Mouse (Mus musculus) liver, embryonic 16.5 days (tissue): ENCODE measurements around the gene Rev1. TPM values are rescaled to one million over a fixed set of nuclear protein-coding genes. Genes with fewer than 3 reads are reported as not detected.
A peak's percentile ranks its signal among the peaks of the same experiment; 100 is the strongest.

Experiments
- ATAC-seq: fragments of 200-750 bp; cut with Nextera tagmentation; 2 replicates; pipeline ENCODE4 v1.8.0; 2017; ENCODE audit warnings: low read depth, mild to moderate bottlenecking, moderate number of reproducible peaks, moderate library complexity
- H3K27ac ChIP-seq: fragments of 300-500 bp; sonication (generic); 2 replicates; pipeline ENCODE4 v1.5.1; 2014; ENCODE audit warnings: mild to moderate bottlenecking, low read length
- H3K27me3 ChIP-seq: fragments of 300-500 bp; sonication (generic); 2 replicates; pipeline ENCODE4 v1.6.1; 2014; ENCODE audit warnings: low read depth, low read length, mixed read lengths; ENCODE audit not compliant: control insufficient read depth, insufficient read depth
- H3K36me3 ChIP-seq: fragments of 300-500 bp; sonication (generic); 2 replicates; pipeline ENCODE4 v1.6.1; 2014; ENCODE audit warnings: mild to moderate bottlenecking; ENCODE audit not compliant: control insufficient read depth, insufficient read depth
- H3K4me1 ChIP-seq: fragments of 300-500 bp; sonication (generic); 2 replicates; pipeline ENCODE4 v1.6.1; 2014; ENCODE audit warnings: low read depth, low read length, mixed read lengths; ENCODE audit not compliant: control insufficient read depth
- H3K4me2 ChIP-seq: fragments of 300-500 bp; sonication (generic); 2 replicates; pipeline ENCODE4 v1.6.1; 2014; ENCODE audit warnings: low read depth, low read length, mixed read lengths
- H3K4me3 ChIP-seq: fragments of 300-500 bp; sonication (generic); 2 replicates; pipeline ENCODE4 v1.5.1; 2014; ENCODE audit warnings: low read depth, mild to moderate bottlenecking, low read length
- H3K9ac ChIP-seq: fragments of 300-500 bp; sonication (generic); 2 replicates; pipeline ENCODE4 v1.6.1; 2014; ENCODE audit warnings: low read depth, low read length
- H3K9me3 ChIP-seq: fragments of 300-500 bp; sonication (generic); replicated peaks from 2 replicates; pipeline ENCODE4 v1.6.1; 2016; ENCODE audit warnings: low read length; ENCODE audit not compliant: control insufficient read depth
- WGBS: fragments of 180-500 bp; shearing (Covaris S2); extraction: QIAGEN DNeasy Blood & Tissue Kit; methylation state at CpG from one replicate; pipeline ENCODE4 v1.1.7; 2014; ENCODE audit not compliant: insufficient replicate concordance; 5-methylcytosine and 5-hydroxymethylcytosine counted together
- polyA plus RNA-seq: library from polyadenylated mRNA; unstranded; fragments of >200 nt; fragmentation: Nextera tagmentation; extraction: Ambion mirVana; gene quantifications from 2 replicates; pipeline ENCODE4 v1.2.1, GENCODE M21; 2015

Gene Rev1
- polyA plus RNA-seq, 1 experiment from 2014 or later, result 13.0 TPM

DNA sequence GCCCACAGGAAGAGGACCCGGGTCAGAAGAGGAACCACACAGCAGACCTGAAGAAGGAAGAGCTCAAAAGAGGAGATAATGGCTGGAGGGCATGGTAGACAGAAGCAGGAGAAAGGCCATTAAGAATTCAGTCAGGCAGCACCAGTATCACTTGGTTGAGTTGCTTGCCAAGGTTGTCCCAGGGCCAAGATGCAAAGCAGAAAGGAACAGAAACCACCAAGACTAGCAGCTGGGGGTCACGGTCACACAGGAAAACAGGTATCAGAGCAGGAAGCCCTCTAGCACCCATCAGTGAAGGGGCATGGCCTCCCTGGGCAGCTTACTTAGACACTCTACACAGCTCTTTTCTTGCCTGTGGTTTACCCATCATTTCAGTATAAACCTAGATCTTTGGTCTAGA is 9.8 kb upstream of the Rev1 start:
- no peaks in the 10 kb centered on the region for H3K36me3 ChIP-seq
- no peaks in the 10 kb centered on the region for H3K4me1 ChIP-seq
- no peak overlapping the region for H3K4me3 ChIP-seq
- H3K27me3 ChIP-seq, result no peaks in the 10 kb centered on the region; the same call in 1 of the 2 replicates
- ATAC-seq, result no peak
- no peak overlapping the region for H3K27ac ChIP-seq
- no peak overlapping the region for H3K9ac ChIP-seq
- H3K4me2 ChIP-seq, result no peak overlapping the region
- WGBS, result 41% methylated on average over 2 of the region's 2 CpGs
- no peaks in the 10 kb centered on the region for H3K9me3 ChIP-seq

GRCm38 (mm10) chr1:38132942-38133341 is 3.3 kb upstream of the Rev1 start:
- ATAC-seq, result no peak
- Histone ChIP-seq H3K4me1 (peaks cover 10% of the 10 kb centered on the region), H3K4me3 (no peak overlapping the region), H3K27ac (no peak overlapping the region), H3K36me3 (no peaks in the 10 kb centered on the region), H3K9ac (no peak overlapping the region), H3K4me2 (no peak overlapping the region), H3K27me3 (no peaks in the 10 kb centered on the region), H3K9me3 (no peaks in the 10 kb centered on the region)
- WGBS, result 51% methylated on average over 6 of the region's 6 CpGs

DNA sequence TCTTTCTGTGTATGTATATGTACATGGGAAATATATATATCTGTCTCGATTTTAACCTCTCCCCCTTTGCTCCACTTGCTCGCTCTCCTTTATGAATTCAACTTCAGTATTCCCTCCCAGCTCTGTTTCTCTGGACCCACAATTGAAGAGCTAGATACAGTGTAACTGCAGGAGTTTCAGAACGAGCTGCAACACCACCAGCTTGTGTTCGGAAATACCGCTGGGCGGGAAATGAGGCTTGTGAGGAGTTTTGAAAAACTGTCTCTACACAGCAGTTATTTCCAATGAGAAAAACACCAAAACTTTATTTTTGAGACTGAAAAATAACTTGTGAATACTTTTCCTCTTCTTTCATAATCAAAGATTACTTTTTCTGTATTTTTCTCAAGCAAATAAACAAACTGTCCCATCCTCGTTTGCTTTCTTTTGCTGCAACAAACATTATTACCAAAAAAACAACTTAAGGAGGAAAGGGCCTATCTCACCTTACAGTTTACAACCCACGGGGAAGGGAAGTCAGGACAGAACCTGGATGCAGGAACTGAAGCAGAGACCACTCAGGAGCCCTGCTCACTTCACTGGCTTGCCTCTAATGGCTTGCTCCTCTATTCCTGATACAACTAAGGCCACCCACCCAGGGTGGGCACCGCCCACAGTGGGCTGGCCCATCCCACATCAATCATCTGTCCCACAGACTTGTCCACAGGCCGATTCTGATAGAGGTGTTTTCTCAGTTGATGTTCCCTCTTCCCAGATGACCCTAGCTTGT is 1.3 kb upstream of the Rev1 start:
- H3K9me3 ChIP-seq, result no peaks in the 10 kb centered on the region
- H3K9ac ChIP-seq, result peak overlapping the region; percentile 78
- H3K27ac ChIP-seq, result peak overlapping the region; percentile 90
- H3K36me3 ChIP-seq, result no peaks in the 10 kb centered on the region
- ATAC-seq, result no peak
- peak overlapping the region; percentile 71 for H3K4me3 ChIP-seq
- no peaks in the 10 kb centered on the region for H3K27me3 ChIP-seq
- WGBS, result 29% methylated on average over 10 of the region's 10 CpGs
- peaks cover 17% of the 10 kb centered on the region for H3K4me1 ChIP-seq
- H3K4me2 ChIP-seq, result peak overlapping the region; percentile 92

- no peaks in the 10 kb centered on the region for H3K27me3 ChIP-seq
- H3K4me2 ChIP-seq, result peak overlapping the region; percentile 92
- H3K36me3 ChIP-seq, result no peaks in the 10 kb centered on the region
- peak overlapping the region; percentile 71 for H3K4me3 ChIP-seq
- H3K9me3 ChIP-seq, result no peaks in the 10 kb centered on the region
- peak overlapping the region; percentile 78 for H3K9ac ChIP-seq
- peak overlapping the region; percentile 90 for H3K27ac ChIP-seq
- ATAC-seq, result peak; percentile 11
- peaks cover 20% of the 10 kb centered on the region for H3K4me1 ChIP-seq
- under 1% methylated on average over 41 of the region's 68 CpGs for WGBS
These were observed 623 bp downstream of the Rev1 start for GRCm38 (mm10) chr1:38128919-38129436.

DNA sequence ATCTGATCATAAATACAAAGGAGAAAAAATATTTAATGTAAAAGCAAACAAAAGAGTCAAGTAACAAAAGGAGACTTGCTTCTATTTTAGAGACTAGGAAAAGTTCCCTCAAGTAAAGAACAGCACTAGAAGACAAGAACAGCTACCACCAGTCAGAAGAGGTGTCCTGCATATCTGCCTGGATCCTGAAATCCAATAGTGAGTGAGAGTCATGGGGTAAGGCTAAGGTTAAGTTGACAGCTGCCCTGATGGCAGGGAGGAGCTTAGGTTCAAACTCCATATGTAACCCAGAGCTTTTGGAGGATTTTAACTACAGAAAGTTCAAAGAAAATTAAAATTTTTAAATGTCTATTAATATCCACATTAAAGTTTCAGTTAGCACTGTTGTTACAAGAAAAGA is 2.6 kb downstream of the Rev1 start:
- Histone ChIP-seq H3K4me3 (no peak overlapping the region), H3K36me3 (no peaks in the 10 kb centered on the region), H3K27ac (no peak overlapping the region), H3K27me3 (no peaks in the 10 kb centered on the region), H3K4me2 (0 out of 2 replicates have a peak overlapping the region, but pooled peaks have one; percentile 13), H3K4me1 (peaks cover 22% of the 10 kb centered on the region), H3K9me3 (no peaks in the 10 kb centered on the region), H3K9ac (no peak overlapping the region; the same call in 1 of the 2 replicates)
- no peak for ATAC-seq

- WGBS, result 62% methylated on average over 3 of the region's 3 CpGs
- no peaks in the 10 kb centered on the region for H3K9me3 ChIP-seq
- ATAC-seq, result no peak
- peaks cover 27% of the 10 kb centered on the region for H3K4me1 ChIP-seq
- no peak overlapping the region for H3K9ac ChIP-seq
- no peaks in the 10 kb centered on the region for H3K36me3 ChIP-seq
- H3K4me2 ChIP-seq, result no peak overlapping the region
- no peaks in the 10 kb centered on the region for H3K27me3 ChIP-seq
- H3K27ac ChIP-seq, result 0 out of 2 replicates have a peak overlapping the region, but pooled peaks have one; percentile 3
- no peak overlapping the region for H3K4me3 ChIP-seq
These were observed 3.2 kb downstream of the Rev1 start for GRCm38 (mm10) chr1:38126426-38126825.

GRCm38 (mm10) chr1:38124261-38124660 is 5.3 kb downstream of the Rev1 start:
- H3K4me2 ChIP-seq, result peak overlapping the region; percentile 31
- no peaks in the 10 kb centered on the region for H3K9me3 ChIP-seq
- no peak overlapping the region for H3K4me3 ChIP-seq
- peak; percentile 47 for ATAC-seq
- no peak overlapping the region for H3K9ac ChIP-seq
- H3K27me3 ChIP-seq, result no peaks in the 10 kb centered on the region
- peaks cover 23% of the 10 kb centered on the region for H3K4me1 ChIP-seq
- no peaks in the 10 kb centered on the region for H3K36me3 ChIP-seq
- peak overlapping the region; percentile 58 for H3K27ac ChIP-seq

DNA sequence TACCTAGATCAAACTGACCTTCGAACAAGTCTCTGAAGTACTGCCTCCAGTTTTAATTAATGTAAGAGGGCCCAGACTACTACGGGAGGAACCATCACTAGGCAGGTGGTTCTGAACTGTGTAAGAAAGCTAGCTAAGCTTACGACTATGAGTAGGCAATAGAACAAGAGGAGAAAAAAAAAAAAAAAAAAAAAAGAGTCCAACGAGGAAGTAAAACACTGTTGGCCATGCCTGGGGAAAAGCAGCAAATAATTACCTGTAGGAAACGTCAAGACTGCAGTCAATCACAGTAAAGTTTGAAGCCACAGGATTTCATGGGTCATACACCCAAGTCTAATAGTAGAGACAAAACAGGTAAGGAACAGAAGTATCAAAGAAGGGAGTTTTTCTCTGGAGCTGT is 8.7 kb downstream of the Rev1 start:
- H3K9me3 ChIP-seq, result no peaks in the 10 kb centered on the region
- peaks cover 14% of the 10 kb centered on the region for H3K4me1 ChIP-seq
- H3K27me3 ChIP-seq, result no peaks in the 10 kb centered on the region
- no peak for ATAC-seq
- H3K4me2 ChIP-seq, result no peak overlapping the region
- no peak overlapping the region for H3K4me3 ChIP-seq
- no peak overlapping the region for H3K9ac ChIP-seq
- H3K36me3 ChIP-seq, result no peaks in the 10 kb centered on the region
- 48% methylated on average over 5 of the region's 5 CpGs for WGBS
- no peak overlapping the region for H3K27ac ChIP-seq

DNA sequence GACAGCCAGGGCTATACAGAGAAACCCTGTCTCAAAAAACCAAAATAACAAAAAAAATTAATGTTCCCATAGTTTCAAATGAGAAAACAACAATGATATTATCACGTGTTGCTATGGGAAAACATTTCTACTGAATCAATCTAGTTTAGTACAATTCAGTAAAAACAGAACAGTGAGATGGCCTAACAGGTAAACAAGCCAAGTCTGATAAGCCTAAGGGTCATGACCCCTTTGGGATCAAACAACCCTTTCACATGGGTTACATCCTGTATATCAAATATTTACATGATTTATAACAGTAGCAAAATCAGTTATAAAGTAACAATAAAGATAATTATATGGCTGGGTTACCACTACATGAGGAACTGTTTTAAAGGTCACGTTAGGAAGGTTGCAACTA is 11.0 kb downstream of the Rev1 start:
- H3K4me2 ChIP-seq, result no peak overlapping the region
- peaks cover 11% of the 10 kb centered on the region for H3K4me1 ChIP-seq
- no peak overlapping the region for H3K27ac ChIP-seq
- no peak overlapping the region for H3K4me3 ChIP-seq
- H3K9me3 ChIP-seq, result no peaks in the 10 kb centered on the region
- H3K36me3 ChIP-seq, result no peaks in the 10 kb centered on the region
- 69% methylated on average over 2 of the region's 2 CpGs for WGBS
- no peak for ATAC-seq
- no peaks in the 10 kb centered on the region for H3K27me3 ChIP-seq
- no peak overlapping the region for H3K9ac ChIP-seq
